Mouse (Mus musculus): ENCODE data around the gene Cabin1.

DNA sequence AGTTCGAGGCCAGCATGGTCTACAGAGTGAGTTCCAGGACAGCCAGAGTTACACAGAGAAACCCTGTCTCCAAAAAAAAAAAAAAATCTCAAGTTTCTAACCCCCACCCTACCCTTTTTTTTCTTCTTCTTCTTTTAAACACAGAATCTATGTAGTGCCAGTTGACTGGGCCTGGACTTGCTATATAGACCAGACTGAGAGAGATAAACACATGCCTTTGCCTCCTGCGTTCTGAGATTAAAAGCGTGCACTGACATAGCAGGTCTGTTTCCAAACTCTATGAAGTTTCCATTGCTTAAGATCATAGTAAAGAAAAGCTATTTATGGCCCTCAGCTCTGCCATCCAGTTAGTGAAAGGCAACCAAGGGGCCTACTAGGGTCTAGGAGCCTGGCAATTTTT is 1.7 kb downstream of the Cabin1 start:
- TF ChIP-seq CTCF (IDR thresholded peaks at IDR 0.05 in 2 of 3, conservative IDR thresholded peaks at IDR 0.05 in 1 of 3; ENCODE audit: control insufficient read depth in 1 of 3, insufficient read depth in 1 of 3, low read depth in 2 of 3, low read length in 3 of 3, poor library complexity in 1 of 3, severe bottlenecking in 1 of 3) (no peak), EP300 (IDR thresholded peaks at IDR 0.05; ENCODE audit: low read depth in 1 of 2, low read length in 2 of 2) (peak; percentile 46 to 62; a peak in 2 of 4 replicates), KAT2A (conservative IDR thresholded peaks at IDR 0.05; ENCODE audit: low read depth, low read length) (no peak), POLR2A (IDR thresholded peaks at IDR 0.05; ENCODE audit: control insufficient read depth in 1 of 2, insufficient read depth in 1 of 2, low read depth in 1 of 2, low read length in 2 of 2, poor library complexity in 1 of 2) (no peak), HCFC1 (IDR thresholded peaks at IDR 0.05; ENCODE audit: low read depth, low read length) (no peak), JUND (IDR thresholded peaks at IDR 0.05; ENCODE audit: low read depth, low read length) (no peak), ETS1 (IDR thresholded peaks at IDR 0.05; ENCODE audit: low read depth, low read length) (peak; percentile 42; the same call in 1 of the 2 replicates)
